Mouse (Mus musculus) left cerebral cortex, adult 2 months (tissue): ENCODE data around the gene Slc37a3. TPM values are rescaled to one million over a fixed set of nuclear protein-coding genes. Genes with fewer than 3 reads are reported as not detected.
"Not testable (repeated sequence)": the region's sequence is repeated elsewhere in the genome, so short reads cannot be mapped to it uniquely, and the experiment has no call there.

Experiments used
- DNase-seq, 2 experiments: peaks; one replicate each; pipeline ENCODE4 v3.0.0; 2021 to 2022; ENCODE audit warnings: low spot score in 2 of 2, mixed read lengths in 1 of 2; ENCODE audit errors: extremely low spot score in 1 of 2
- H3K27ac ChIP-seq: fragments of 200-600 bp; 2 replicates; pipeline ENCODE4 v1.8.1; 2022
- H3K4me3 ChIP-seq: fragments of 200-600 bp; 2 replicates; pipeline ENCODE4 v1.8.1; 2022
- CTCF ChIP-seq: fragments of 200-600 bp; IDR thresholded peaks from 2 replicates; pipeline ENCODE4 v1.8.1; 2022; ENCODE audit warnings: antibody characterized with exemption, mild to moderate bottlenecking, moderate library complexity
- intact Hi-C: fragments of 180-260 bp; cut with DNase I; formaldehyde crosslinking; loops from one replicate; pipeline ENCODE4 v1.15.1; 2025
- total RNA-seq, 2 experiments: library from RNA; stranded (reverse); gene quantifications; 2 replicates each; pipeline ENCODE4 v1.2.3; 2021

Slc37a3 gene
- total RNA-seq, 2 experiments from 2014 or later, result 68.1 to 73.1 TPM

DNA sequence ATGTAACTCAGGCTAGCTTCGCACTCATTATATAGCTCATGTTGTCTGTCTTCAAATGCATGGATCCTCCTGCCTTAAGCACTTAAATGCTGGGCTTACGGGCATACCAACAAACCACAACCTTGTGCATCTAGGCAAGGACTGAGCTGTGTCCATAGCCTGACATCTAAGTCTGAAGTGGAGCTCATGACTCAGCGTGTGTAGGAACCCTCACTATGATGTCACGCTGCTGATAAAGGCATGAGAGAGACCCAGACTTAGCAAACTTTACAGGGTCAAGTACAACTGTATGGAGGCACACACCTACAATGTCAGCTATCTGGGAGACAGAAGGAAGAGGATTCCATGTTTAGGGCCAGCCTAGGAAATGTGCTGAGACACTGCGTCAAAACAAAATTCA lies 29.0 kb upstream of the Slc37a3 start:
- intact Hi-C loops, result no loop called here
- Histone ChIP-seq H3K4me3 (no peak overlapping the region), H3K27ac (no peak overlapping the region)
- TF ChIP-seq CTCF, result no peak
- DNase-seq, result no peak

- no peak for TF ChIP-seq CTCF
- intact Hi-C loops, result no loop called here
- no peak overlapping the region for H3K27ac ChIP-seq
- DNase-seq, result no peak
- H3K4me3 ChIP-seq, result no peak overlapping the region
Observed at GRCm38 (mm10) chr6:39403136-39403535, 25.7 kb upstream of the Slc37a3 start.

GRCm38 (mm10) chr6:39400343-39400742 lies 22.9 kb upstream of the Slc37a3 start:
- H3K4me3 ChIP-seq, result no peak overlapping the region
- intact Hi-C loops, result no loop called here
- no peak for DNase-seq
- TF ChIP-seq CTCF, result peak; percentile 67
- H3K27ac ChIP-seq, result no peak overlapping the region

- intact Hi-C loops, result no loop called here
- no peak for TF ChIP-seq CTCF
- DNase-seq, result no peak
- Histone ChIP-seq H3K4me3 (no peak overlapping the region), H3K27ac (no peak overlapping the region)
Observed at GRCm38 (mm10) chr6:39398342-39398741, 20.9 kb upstream of the Slc37a3 start.

DNA sequence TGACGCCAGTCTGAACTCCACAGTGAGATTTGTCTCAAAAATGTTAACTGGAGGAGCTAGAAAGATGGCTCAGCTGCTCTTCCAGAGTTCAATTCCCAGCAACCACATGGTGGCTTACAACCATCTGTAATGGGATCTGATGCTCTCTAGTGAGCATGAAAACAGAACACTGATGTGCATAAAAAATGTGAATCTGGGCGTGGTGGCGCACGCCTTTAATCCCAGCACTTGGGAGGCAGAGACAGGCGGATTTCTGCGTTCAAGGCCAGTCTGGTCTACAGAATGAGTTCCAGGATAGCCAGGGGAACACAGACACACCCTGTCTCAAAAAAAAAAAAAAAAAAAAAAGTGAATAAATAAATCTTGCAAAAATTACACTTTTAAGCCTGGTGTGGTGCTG lies 19.6 kb upstream of the Slc37a3 start:
- no peak for DNase-seq
- intact Hi-C loops, result no loop called here
- Histone ChIP-seq H3K27ac (no peak overlapping the region), H3K4me3 (no peak overlapping the region)
- TF ChIP-seq CTCF, result no peak

DNA sequence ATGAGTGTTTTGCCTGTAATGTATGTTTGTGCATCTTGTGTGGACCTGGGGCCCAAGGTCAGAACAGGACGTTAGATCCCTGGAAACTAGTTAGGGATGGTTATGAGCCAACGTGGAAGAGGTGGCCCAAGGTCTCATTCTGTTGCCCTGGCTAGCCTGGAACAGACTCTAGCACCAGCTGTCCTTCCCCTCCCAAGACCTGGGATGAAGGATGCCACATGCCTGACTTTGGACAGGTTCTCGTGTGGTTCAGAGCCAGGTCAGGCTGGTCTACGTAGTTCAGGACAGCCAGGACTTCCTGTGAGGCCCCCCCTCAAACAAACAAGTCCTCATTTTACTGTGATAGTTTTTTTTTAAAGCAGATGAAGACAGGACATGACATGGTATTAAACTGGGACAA lies 18.4 kb upstream of the Slc37a3 start:
- DNase-seq, result no peak
- TF ChIP-seq CTCF, result no peak
- Histone ChIP-seq H3K4me3 (no peak overlapping the region), H3K27ac (no peak overlapping the region)
- intact Hi-C loops, result no loop called here

DNA sequence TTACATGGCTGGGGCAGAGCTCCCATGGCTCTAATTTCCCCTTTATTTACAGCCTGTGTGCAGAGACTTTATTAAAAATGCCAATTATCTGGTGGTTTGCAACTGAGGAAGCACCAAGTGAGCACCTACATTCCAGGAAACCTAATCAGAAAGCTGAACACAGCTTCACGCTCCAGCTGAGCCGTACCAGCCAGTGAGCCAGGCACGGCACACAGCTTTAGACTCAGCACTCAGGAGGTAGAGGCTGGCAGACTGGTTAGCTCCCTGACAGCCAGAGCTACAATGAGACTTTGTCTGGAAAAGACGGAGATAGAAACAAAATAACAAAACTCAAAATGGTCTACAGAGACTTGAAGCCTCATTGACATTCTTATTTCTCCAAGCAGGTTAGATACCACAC lies 18.0 kb upstream of the Slc37a3 start:
- intact Hi-C loops, result no loop called here
- TF ChIP-seq CTCF, result no peak
- DNase-seq, result no peak
- H3K27ac ChIP-seq, result no peak overlapping the region
- no peak overlapping the region for H3K4me3 ChIP-seq

DNA sequence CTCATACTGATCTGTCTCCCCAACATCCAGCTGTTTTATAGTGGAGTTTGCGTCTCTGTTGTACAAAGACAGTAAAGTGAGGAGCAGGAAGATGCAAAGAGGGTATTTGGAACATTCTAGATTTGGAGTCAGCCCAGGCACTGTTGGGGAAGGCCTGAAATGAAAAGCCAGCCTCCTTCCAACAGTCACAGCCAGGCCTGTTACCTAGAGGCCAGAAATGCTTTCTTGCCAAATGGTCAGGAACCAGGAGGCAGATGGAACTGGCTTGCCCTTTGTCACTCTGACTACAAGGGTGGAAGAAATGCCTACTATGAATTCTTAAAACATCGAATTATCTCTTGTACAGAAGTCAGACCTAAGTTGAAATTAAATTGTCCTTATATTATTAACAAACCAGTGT lies 12.5 kb upstream of the Slc37a3 start:
- H3K27ac ChIP-seq, result no peak overlapping the region
- no peak overlapping the region for H3K4me3 ChIP-seq
- intact Hi-C loops, result no loop called here
- no peak for DNase-seq
- no peak for TF ChIP-seq CTCF

- no peak for DNase-seq
- Histone ChIP-seq H3K27ac (no peak within 1 kb of the TSS), H3K4me3 (peak within 1 kb of the TSS; percentile 34)
- no peak for TF ChIP-seq CTCF
- intact Hi-C loops, result no loop called here
Observed at GRCm38 (mm10) chr6:39381125-39381880, 3.8 kb upstream of the Slc37a3 start, which contains the start of gene Rab19. Gene Rab19, plus strand, starts transcription at chr6:39381175.

DNA sequence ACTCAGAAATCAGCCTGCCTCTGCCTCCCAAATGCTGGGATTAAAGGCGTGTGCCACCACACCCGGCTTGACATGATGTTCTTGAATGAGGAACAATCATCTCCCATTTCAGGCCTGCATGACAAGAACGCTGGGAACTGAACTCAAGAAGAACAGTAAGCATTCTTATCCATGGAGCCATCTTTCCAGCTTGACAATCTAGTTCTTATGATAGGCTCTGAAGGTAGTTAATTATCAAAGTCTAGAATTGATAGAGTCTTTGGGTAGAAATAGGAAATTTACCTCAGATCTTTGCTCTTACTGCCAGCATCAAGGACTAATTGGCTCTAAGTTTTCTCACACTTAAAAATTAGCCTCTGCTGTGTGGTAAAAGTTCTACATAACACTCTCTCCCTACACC lies 2.8 kb upstream of the Slc37a3 start:
- no peak for DNase-seq
- intact Hi-C loops, result no loop called here
- Histone ChIP-seq H3K4me3 (no peak overlapping the region), H3K27ac (no peak overlapping the region)
- no peak for TF ChIP-seq CTCF

DNA sequence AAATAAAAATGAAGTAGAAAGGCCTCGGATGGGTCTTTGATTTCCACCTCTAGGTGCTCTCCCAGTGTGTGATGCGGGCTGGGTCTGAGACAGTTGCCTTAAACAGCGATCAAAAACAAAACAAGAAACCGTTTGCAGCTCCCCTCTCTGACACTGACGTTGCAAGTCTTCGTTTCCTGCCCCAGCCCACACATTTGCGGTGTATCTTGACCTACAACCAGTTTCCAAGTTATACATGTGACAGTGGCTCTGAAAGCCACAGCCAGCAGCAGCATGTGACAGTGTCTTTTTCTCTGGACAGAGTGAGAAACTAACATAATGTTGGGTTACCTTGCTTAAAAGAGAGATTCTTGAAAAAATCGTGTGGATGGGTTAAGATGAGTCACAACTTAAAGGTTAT lies 2.3 kb upstream of the Slc37a3 start:
- no peak for DNase-seq
- H3K27ac ChIP-seq, result no peak overlapping the region
- intact Hi-C loops, result no loop called here
- no peak overlapping the region for H3K4me3 ChIP-seq
- TF ChIP-seq CTCF, result no peak

DNA sequence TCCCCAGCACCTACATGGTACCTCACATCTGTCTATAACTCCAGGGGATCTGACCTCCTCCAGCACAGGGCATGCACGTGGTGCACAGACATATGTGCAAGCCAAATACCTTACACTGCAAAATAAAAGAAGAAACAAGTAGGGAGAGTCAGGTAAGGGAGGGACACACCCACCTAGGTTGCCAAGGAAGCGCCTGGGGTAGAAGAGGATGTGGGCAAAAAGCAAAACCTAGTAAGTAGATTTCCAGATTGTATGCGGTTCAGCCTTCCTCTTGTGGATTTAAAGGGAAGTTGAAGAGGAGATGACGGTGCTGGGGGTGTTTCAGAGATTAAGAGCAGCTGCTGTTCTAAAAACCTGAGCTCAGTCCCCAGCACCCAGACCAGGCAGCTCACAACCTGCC lies 1.7 kb upstream of the Slc37a3 start:
- no peak for TF ChIP-seq CTCF
- intact Hi-C loops, result no loop called here
- Histone ChIP-seq H3K4me3 (no peak overlapping the region), H3K27ac (no peak overlapping the region)
- no peak for DNase-seq

DNA sequence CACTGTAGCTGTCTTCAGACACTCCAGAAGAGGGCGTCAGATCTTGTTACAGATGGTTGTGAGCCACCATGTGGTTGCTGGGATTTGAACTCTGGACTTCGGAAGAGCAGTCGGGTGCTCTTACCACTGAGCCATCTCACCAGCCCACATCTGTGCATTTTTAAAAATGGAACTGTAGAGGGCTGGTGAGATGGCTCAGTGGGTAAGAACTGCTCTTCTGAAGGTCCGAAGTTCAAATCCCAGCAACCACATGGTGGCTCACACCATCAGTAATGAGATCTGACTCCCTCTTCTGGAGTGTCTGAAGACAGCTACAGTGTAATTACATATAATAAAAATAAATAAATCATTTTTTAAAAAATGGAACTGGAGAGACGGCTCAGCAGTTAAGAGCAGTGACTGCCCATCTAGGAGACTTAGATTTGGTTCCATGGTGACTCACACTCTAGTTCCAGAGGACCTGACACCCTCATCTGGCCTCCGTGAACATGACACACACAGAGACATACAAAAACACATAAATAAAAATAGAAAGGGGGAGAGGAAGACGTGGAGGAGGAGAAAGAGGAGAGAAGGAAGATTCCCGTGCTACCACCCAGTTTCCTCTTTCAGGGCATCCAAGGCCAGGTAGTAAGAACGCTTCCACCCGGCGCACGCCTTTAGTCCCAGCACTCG lies 823 bp upstream of the Slc37a3 start:
- intact Hi-C loops, H3K4me3 ChIP-seq, DNase-seq, H3K27ac ChIP-seq: not testable (repeated sequence)
